Mouse (Mus musculus): Measurements from ENCODE around the gene Mas1.

The Mas1 gene

DNA sequence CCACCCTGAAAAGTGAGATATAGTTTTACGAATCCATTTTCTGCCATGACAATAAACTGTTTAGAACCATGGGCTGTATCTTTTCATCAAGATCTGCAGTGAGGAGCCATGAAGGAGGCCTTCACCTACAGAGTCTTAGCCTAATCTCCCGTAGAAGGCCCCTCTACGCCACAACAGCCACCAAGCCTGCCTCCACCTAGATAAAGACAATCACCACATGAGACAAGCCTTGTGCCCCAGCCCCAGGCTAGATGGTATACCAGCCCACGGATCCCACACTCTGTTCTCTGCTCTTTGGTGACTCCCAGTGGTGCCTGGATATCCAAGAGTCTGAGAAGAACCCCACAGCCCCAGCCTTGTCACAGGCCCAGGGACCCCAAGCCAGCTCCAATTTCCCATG, 52.1 kb downstream of the Mas1 start:
- no peak for DNase-seq

DNA sequence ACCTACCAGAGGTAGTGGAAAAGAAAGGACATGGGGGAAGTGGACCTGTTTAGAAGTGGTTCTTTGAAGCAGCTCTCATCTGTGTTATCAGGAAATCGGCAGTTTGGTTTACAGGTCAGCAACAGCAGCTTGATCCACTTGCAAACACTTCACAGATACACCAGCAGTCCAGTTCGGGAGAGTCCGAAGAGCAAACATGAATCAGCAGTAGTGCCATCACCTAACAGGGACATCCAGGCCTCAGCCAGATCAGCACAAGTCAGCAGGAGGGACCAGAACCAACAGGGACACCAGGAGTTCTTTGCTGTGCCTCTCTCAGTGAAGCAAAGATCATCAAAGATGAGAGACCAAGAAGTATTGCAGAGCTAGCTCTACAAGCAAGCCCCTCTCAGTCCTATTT, 53.4 kb downstream of the Mas1 start:
- DNase-seq: no peak

DNA sequence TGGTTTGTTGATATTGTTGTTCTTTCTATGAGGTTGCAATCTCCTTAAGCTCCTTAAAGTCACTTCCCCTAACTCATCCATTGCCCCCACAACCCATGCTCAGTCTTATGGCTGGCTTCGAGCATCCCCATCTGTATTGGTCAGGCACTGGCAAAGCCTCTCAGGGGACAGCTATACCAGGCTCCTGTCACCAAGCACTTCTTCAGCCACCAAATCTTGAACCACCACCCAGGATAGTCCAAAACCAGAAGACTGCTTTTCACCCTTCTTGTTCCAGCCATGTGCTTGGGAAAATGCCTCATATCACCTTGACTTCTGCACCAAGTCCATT, 57.0 kb downstream of the Mas1 start:
- no peak for DNase-seq

DNA sequence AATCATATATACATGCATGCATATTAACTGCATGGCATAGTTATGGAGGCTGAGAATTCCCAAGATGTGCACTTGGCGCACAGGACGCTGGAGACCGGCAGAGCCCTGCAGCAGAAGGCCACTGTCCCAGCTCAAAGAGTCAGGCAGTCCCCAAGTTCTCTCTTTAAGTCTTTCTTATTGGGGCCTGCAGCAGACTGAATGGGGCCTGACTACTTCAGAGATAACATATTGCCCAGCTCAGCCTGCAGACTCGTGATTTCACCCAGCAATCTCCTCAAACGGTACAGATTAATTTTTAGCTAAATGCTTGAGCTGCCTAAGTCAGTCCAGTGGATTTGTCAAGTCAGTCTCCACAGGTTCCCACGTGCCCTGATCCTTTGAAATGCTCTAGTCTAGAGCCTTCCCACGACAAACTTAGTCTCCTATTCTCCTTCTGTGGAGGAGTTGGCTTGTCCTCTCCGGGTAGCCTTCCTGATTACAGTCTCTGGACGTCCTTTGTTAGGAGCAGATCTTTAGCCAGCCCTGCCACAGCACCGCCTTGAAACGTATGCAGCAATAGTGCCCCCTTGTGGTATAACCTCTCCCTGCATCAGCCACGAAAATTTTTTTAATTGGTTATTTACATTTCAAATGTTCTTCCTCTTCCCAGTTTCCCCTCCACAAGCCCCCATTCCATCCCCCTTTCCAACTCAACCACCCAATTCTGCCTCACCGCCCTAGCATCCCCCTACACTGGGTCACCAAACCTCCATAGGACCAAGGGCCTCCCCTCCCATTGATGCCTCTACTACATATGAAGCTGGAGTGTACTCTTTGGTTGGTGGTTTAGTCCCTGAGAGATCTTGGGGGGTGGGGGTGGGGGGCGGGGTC, 57.6 kb downstream of the Mas1 start:
- DNase-seq: peak; percentile 69 to 83

DNA sequence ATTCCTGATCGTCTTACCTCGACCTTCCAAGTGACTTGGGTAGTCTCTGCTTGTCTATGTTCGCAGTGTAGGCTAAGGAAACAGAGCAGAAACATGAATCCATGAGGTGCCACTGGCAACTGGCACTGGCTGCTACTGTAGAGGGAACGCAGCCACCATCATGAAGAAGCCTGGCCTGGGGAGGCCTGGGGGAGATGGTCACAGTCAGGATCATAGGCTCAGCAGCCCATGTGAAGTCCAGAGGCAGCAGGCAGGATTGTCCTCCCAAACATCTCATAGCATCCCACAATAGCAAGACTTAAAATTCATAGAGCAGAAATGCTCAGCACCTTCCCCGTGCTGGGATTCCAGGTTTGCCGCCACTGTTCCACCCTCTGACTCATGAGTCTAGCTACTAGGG, 59.1 kb downstream of the Mas1 start:
- DNase-seq: no peak

DNA sequence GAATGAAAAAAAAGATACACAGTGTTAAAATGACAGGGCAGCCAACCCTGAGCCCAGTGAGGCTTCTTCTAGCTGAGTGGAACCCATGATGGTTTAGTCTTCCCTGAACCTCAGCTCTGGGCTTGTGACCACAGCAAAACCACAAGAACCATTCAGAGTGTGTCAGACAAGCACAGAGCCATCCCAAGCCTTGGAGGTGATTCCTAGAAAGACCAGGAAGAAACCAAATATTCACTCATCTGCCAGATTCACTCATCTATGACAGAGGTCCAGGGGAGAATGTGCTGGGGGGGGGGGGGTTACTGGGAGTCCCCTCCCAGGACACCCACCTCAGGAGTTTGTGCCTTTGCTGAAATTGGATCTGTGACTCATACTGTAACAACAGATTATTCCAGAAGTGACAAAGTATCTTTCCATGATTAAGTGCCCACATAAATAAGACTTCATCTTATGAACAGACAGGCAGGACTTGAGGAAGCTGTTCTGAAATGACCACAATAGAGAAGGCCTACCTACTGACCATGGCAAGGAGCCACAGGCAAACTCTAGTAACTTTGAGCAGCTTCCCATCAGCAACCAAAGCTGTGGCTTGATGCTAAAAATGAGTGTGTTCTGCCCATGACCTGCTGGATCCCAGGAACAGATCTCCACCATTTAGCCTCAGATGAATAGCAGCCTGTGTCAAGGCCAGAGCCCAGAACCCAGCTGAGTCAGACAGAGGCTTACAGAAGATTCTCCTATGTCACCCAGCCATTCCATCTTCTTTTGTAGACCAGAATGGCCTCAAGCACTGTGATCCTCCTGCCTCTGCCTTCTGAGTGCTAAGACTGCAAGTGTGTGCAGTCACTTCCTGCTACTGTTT, 63.1 kb downstream of the Mas1 start:
- no peak for DNase-seq

DNA sequence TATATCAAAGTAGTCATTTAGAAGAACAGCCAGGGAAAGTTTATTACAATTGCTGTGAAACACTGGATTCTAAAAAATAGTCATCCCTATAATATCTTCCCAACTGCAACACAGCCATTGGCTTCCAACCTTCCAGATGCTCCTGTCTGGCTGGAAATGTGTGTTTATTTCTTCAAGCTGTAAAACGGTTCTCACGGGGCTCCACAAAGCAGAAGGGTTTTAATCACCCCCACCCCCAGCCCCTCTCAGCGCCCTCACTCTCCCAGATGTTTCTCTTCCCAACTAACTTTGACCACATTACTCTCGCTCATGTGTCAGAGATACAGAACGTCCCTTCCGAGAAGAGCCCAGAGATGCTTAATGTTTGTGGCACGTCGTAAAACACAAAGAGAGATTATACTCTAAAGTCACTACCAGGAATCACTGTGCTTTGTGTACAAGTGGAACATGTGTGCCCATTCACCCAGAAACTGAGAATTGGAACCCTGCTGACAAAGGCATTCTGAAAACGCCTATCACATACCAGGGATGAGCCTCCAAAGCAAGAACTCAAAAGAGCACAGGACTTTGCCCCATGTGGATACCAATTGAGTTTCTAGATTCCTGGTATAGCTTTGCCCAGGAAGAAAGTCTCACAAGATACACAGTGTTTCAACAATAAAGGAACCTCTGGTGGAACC, 65.9 kb downstream of the Mas1 start:
- no peak for DNase-seq

DNA sequence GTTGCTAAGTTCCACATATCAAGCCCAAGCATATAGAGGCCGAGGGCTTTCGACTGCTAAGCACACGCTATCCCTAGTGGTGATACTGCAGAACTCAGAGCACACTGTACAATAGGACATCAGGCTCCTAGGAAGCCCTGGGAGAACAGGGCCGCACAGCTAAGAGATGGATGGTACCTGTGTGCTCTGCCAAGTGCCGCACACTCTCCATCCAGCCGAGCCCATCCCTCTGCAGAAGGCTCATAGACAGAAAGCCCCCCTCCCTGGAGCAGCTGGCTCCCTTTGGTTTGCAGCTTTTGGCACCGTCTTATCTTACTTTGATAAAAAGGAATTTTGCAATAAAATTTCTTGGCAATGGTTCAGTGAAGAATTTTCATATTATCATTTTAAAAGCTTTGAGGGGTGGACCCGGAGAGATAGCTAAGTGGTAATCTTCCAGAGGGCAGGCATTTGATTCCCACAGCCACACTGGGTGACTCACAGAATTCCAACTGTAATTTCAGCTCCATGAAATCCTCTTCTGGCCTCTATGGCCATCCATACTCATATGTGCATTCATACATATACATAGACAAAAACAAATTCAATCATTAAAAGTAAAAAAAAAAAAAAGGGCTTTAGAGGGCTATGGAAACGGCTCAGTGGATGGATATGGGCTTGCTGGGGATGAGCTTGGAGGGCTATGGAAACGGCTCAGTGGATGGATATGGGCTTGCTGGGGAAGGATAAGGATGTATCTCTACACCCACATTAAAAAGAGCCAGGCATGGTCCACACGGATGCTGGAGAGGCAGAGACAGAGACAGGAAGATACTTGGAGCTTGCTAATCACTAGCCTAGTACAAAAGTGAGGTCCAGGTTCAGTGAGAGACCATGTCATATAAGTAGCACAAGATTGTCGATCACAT, 68.3 kb downstream of the Mas1 start:
- no peak for DNase-seq

DNA sequence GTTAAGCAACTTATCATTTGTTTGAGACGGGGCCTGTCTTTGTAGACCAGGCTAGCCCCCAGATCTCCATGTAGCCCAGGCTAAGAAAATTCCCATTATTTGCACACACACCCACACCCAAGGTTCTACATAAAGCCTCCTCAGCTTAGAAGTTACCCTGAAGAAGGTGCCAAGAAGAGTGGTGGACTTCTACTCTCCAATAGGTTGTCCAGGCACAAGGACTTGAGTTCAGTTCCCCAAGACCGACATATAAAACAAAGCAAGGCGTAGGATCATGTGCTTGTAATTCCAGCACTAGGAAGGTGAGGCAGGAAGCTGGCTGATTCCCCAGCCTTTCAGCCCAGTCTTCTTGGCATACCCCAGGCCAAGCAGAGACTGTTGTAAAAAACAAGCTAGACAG, 69.4 kb downstream of the Mas1 start:
- no peak for DNase-seq

DNA sequence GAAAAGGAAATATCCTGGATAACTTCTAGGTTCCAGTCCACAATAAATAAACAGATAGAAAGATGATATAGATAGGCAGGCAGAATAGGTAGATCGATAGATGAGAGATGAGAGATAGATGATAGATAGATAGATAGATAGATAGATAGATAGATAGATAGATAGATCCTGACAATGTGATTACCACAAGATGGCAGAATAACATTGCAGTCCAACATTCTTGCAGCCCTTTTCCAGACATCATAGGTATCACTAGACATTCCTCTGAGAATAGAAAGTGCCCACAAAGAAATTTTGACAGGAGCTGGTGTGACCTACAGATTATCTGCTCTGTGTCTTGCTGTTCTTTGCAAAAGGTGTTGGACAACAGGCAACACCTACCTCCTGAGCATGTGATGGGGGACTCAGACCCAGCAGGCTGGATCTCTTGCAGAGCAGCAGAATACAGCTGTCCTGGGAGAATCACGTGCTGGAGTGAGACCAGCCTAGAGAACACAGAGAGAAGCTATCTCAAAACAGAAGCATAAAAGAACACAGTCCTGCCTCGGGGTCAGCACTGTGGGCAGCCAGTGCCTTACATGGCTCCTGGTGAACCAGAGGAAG, 70.4 kb downstream of the Mas1 start:
- no peak for DNase-seq

DNA sequence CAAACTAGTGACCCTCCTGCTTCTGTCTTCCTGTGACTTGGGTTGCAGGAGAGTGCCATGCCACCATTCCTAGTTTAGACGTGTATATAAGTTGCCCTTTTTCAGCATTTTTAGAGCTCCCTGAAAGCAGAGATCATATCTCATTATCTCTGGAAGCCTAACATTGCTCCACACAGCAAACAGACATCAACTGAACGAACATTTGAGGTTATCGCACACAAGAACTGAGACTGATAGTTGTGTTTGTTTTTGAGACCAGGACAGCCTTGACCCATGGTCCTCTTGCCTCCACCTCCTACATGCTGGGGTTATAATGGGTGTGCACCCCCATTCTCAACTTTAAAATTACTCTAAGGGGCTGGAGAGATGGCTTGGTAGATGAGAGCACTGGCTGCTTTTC, 71.3 kb downstream of the Mas1 start:
- DNase-seq: no peak

DNA sequence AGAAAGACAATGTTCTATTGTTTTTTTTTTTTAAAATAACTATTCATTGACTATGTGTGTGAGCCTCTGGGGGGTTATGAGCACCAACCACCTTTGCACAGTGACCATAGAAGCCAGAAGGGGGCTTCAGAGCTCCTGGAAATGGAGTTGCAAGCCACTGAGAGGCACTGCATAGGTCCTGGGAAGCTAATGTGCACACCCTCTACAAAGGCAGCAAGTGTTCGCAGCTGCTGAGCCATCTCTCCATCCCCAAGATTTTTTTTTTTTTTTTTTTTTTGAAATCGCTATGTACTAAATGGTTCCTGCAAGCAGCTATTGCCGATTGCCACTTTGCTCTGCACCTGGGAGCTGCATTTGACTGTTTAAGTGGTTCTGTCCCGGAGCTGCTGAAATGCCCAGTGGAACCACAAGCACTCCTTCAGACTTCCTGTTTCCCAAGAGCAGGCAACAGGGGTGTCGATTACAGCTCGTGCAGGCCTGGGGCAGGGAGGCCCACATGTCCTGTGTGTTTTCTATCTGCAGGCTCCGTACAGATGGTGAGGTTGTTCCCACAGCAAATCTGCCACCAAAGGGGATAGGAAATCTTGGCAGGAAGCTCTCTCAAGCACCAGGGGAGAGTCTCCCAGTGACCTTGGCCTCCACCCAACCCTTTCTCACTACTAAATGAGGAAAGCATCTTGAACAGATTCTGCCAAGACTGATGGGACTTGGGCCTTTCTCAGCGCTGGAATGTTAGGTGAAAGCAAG, 74.1 kb downstream of the Mas1 start:
- peak; percentile 40 to 46 for DNase-seq

DNA sequence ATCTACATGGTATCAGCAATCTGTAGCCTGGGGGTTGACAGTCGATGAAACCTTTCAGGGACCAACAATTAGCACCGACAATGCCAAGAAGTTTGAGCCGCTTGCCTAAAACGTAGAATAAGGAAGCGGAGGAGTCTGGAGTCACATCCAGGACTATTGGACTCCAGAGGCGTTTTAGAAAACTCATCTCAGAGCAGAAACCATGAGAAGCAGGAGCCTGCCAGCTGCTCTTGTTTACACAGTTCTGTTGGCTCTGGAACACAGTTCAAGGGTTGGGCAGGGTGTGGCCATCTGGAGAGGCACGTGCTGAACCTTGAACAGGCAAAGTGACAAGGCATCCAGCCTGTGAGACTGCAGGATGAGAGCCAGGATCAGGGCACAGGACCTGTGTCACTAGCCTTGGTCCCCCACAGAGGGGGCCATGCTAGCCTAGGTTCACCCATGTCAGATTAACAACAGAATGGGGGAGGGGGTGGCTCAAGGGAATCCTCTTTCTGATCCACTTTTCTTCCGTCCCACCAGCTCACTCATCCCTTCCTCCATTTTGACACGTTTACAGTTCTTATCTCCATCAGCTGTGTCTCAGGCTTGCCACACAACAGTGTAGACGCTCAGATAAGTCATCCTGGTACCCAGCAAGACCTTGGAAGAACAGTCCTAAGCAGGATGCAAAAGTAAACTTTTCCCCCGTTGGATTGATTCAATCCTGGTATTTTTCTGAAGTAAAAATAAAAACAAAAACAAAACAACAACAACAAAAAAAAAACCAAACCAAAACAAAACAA, 75.3 kb downstream of the Mas1 start:
- no peak for DNase-seq

DNA sequence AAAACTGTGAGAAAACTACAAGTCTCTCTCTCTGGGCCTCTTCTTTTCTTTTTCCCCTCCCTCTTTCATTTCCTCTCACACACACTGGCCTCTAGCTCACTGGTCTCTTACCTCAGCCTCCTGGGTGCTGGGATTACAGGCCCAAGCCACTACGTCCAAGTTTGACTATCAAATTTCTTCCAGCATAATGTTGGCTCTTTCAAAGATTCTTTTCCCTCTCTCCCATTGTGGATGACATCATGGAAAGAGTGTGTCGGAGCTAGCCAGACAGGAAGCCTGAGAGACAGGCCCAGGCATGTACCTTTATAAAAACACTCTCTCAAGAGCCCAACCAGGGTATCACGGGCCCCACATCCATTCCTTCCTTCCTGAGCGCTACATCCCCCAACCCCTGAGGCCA, 76.5 kb downstream of the Mas1 start:
- no peak for DNase-seq

DNA sequence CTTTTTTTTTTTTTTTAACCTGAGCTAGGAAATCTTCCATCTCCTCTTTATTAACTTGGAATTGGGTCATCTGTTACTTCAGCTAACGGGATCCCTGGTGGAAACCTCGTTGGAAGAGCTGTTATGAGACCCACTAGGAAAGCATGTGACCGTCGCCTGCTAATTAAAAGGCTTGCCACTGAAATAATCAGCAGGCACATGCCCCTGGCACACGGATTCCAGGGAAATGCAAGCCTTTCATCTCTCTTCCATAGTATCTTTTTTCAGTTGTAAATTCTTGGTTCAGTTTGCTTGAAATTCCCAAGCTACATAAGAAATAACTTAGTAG, 76.9 kb downstream of the Mas1 start:
- DNase-seq: no peak

All from cerebellum, postnatal 36 days (tissue).